Mouse (Mus musculus): ENCODE measurements at regions not wholly inside any gene's neighbourhood (a gene's known extent, or its start where the extent isn't known, plus 50 kb on each side); places are given as distances from the start of the nearest gene placed in this dataset.

GRCm38 (mm10) chr5:12006473-12006872 lies 88.6 kb downstream of the 4933402N22Rik start:
- TF ChIP-seq CTCF (IDR thresholded peaks at IDR 0.05; ENCODE audit: low read depth) (no peak), EP300 (optimal IDR thresholded peaks at IDR 0.05) (no peak)

All from stomach, postnatal 0 days (tissue).